Comparison of ENCODE assay signal across 9 mouse cellular contexts in genomic region chr3:86538645-86539554, GRCm38 (mm10). TPM values are rescaled to one million over a fixed set of nuclear protein-coding genes. Genes with fewer than 3 reads are reported as not detected.
DNase-seq lines count a peak whose midpoint lies in the region; ATAC-seq and TF ChIP-seq lines count a peak whose summit lies in the region.
"Had no signal": no experiment of that assay in that cellular context is flagged by ENCODE, and none has a peak within 500 bp of the region (broad histone marks: within the 10 kb centered on the region; RNA-seq: fewer than 3 reads in every experiment).

No protein-coding gene starts in this region.

- WGBS in intestine, embryonic 15.5 days: 33% methylated on average over 13 of the region's 13 CpGs

- no peak overlapping the region for H3K27ac ChIP-seq in gastrocnemius, adult 2 months
- H3K27ac ChIP-seq in intestine, embryonic 15.5 days: peak overlapping the region; percentile 40; the same call in 1 of the 2 replicates

- no peak overlapping the region for H3K4me3 ChIP-seq in gastrocnemius, adult 2 months
- H3K4me3 ChIP-seq in intestine, embryonic 15.5 days (replicated peaks): no peak overlapping the region

- H3K27me3 ChIP-seq in intestine, embryonic 15.5 days (replicated peaks): no peaks in the 10 kb centered on the region

- peaks cover 10% of the 10 kb centered on the region; the same call in 1 of the 2 replicates for H3K4me1 ChIP-seq in intestine, embryonic 15.5 days (replicated peaks)

- peak overlapping the region; percentile 39 for H3K4me2 ChIP-seq in intestine, embryonic 15.5 days (replicated peaks)

- no peak for TF ChIP-seq CTCF in gastrocnemius, adult 2 months (IDR thresholded peaks at IDR 0.05)
- TF ChIP-seq CTCF in brain, embryonic 14.5 days (IDR thresholded peaks at IDR 0.05; ENCODE audit: borderline replicate concordance, extremely low read depth, insufficient read depth, insufficient read length): no peak

- H3K36me3 ChIP-seq in intestine, embryonic 15.5 days: no peaks in the 10 kb centered on the region

- ATAC-seq in intestine, embryonic 15.5 days: peak; percentile 82

- DNase-seq in gastrocnemius, adult 2 months: peak; percentile 38
- no peak for DNase-seq in gastrocnemius, postnatal 4 days (ENCODE audit: low spot score in 2 of 2)
- peak; percentile 64 for DNase-seq in brain, embryonic 14.5 days (ENCODE audit: low read depth)
- DNase-seq in neural tube, embryonic 10.5 days (ENCODE audit: extremely low spot score, low spot score): peak; percentile 23
- DNase-seq in urinary bladder, postnatal 14 days (ENCODE audit: low spot score): no peak
- DNase-seq in right cerebral cortex, postnatal 14 days: no peak
- DNase-seq in urinary bladder, postnatal 36 days (ENCODE audit: low spot score in 2 of 2): no peak

- intact Hi-C loops in gastrocnemius, adult 2 months (cut with DNase I): no loop called here

- H3K9ac ChIP-seq in intestine, embryonic 15.5 days: no peak overlapping the region; the same call in 1 of the 2 replicates

- no peaks in the 10 kb centered on the region for H3K9me3 ChIP-seq in intestine, embryonic 15.5 days

- TF ChIP-seq POLR2A in brain, embryonic 14.5 days (IDR thresholded peaks at IDR 0.05; ENCODE audit: borderline replicate concordance, extremely low read depth, insufficient read depth, insufficient read length, poor library complexity, severe bottlenecking): no peak

RNA-seq across cellular contexts. Expression of gene Mab21l2, which starts 9.5 kb away (rescaled TPM):
- total RNA-seq in gastrocnemius, adult 2 months (2021): under 1 TPM in 1 of 2 experiments, not detected in 1; 0.17 TPM
- 1 to 10 TPM in 1 of 2 experiments, under 1 TPM in 1; 0.74 to 1.9 TPM for total RNA-seq in gastrocnemius, postnatal 4 days (2021)
- 46.3 and 126 TPM in 2 replicates for polyA plus RNA-seq in brain, embryonic 14.5 days (2012; rRNA removed)
- polyA plus RNA-seq in intestine, embryonic 15.5 days (2015; fragmentation: Nextera tagmentation; extraction: Ambion mirVana): 110 and 127 TPM in 2 replicates
- total RNA-seq: hematopoietic stem cell, adult 5-6 weeks had no signal

Comparison
In these comparisons a context has a peak if more than half of its experiments do, and no peak if none do; other contexts are left out.
1. DNase-seq: peak in gastrocnemius, adult 2 months (single experiment), brain, embryonic 14.5 days (single experiment) and neural tube, embryonic 10.5 days (single experiment); none in gastrocnemius, postnatal 4 days (0 of 2), urinary bladder, postnatal 14 days (single experiment), right cerebral cortex, postnatal 14 days (single experiment) and urinary bladder, postnatal 36 days (0 of 2).